Mouse (Mus musculus) heart, adult 2 months (tissue): ENCODE results near the gene Foxp1. TPM values are rescaled to one million over a fixed set of nuclear protein-coding genes. Genes with fewer than 3 reads are reported as not detected.

Experiments
- DNase-seq, 2 experiments: peaks; one replicate each; pipeline ENCODE4 v3.0.0; 2021
- H3K27ac ChIP-seq: fragments of 200-600 bp; 2 replicates; pipeline ENCODE4 v1.8.1; 2022
- H3K27me3 ChIP-seq: fragments of 200-500 bp; 2 replicates; pipeline ENCODE4 v1.6.1; 2012; ENCODE audit warnings: mild to moderate bottlenecking, low read length, inconsistent platforms, mixed read lengths; ENCODE audit not compliant: control insufficient read depth, insufficient read depth
- H3K36me3 ChIP-seq: fragments of 200-500 bp; 2 replicates; pipeline ENCODE4 v1.6.1; 2012; ENCODE audit warnings: low read length, inconsistent platforms; ENCODE audit not compliant: control insufficient read depth, insufficient read depth
- H3K4me1 ChIP-seq: fragments of 200-500 bp; 2 replicates; pipeline ENCODE4 v1.6.1; 2011; ENCODE audit warnings: low read length; ENCODE audit not compliant: control insufficient read depth, insufficient read depth
- H3K4me3 ChIP-seq: fragments of 200-600 bp; 2 replicates; pipeline ENCODE4 v1.8.1; 2022
- H3K79me2 ChIP-seq: fragments of 200-500 bp; replicated peaks from 2 replicates; pipeline ENCODE4 v1.6.1; 2012; ENCODE audit warnings: mild to moderate bottlenecking, inconsistent platforms, low read length, moderate library complexity, mixed read lengths; ENCODE audit not compliant: control insufficient read depth, insufficient read depth
- H3K9ac ChIP-seq: fragments of 200-500 bp; 2 replicates; pipeline ENCODE4 v1.6.1; 2012; ENCODE audit warnings: low read depth, mild to moderate bottlenecking, control low read depth, inconsistent platforms, low read length, mixed read lengths
- CTCF ChIP-seq: fragments of 200-600 bp; IDR thresholded peaks from 2 replicates; pipeline ENCODE4 v1.8.1; 2022; ENCODE audit warnings: antibody characterized with exemption, mild to moderate bottlenecking, moderate library complexity
- EP300 ChIP-seq: fragments of 200-500 bp; IDR thresholded peaks from 2 replicates; pipeline ENCODE4 v1.6.1; 2011; ENCODE audit warnings: low read depth, low read length, control low read depth; ENCODE audit not compliant: insufficient read depth
- POLR2A ChIP-seq: fragments of 200-500 bp; IDR thresholded peaks from 2 replicates; pipeline ENCODE4 v1.6.1; 2011; ENCODE audit warnings: mild to moderate bottlenecking, low read depth, low read length, control low read depth; ENCODE audit not compliant: insufficient read depth
- WGBS: fragments of 180-500 bp; shearing (Covaris S2); methylation state at CpG from one replicate; pipeline ENCODE4 v1.1.7; 2018; 5-methylcytosine and 5-hydroxymethylcytosine counted together
- intact Hi-C: fragments of 180-260 bp; cut with DNase I; formaldehyde crosslinking; loops from one replicate; pipeline ENCODE4 v1.15.1; 2025
- long read RNA-seq: library from polyadenylated mRNA; stranded (forward); transcript quantifications from one replicate; pipeline ENCODE4 v2.0.0, GENCODE M21; 2021
- polyA plus RNA-seq: library from polyadenylated mRNA; depleted of rRNA; stranded (reverse); fragments of >200 nt; gene quantifications from 2 replicates; pipeline ENCODE4 v1.2.3, GENCODE M21; 2012; rRNA removed
- total RNA-seq, 2 experiments: library from RNA; stranded (reverse); gene quantifications; 2 replicates each; pipeline ENCODE4 v1.2.3; 2021

Foxp1 gene
- total RNA-seq, result 10 to 100 TPM; 26.4 to 31.6 TPM
- polyA plus RNA-seq, result 22.9 and 29.1 TPM in 2 replicates
- long read RNA-seq, partial matches to known transcripts, result 0 of 5 reads
- long read RNA-seq, other reads (novel, unspliced or antisense), result 3 of 5 reads

DNA sequence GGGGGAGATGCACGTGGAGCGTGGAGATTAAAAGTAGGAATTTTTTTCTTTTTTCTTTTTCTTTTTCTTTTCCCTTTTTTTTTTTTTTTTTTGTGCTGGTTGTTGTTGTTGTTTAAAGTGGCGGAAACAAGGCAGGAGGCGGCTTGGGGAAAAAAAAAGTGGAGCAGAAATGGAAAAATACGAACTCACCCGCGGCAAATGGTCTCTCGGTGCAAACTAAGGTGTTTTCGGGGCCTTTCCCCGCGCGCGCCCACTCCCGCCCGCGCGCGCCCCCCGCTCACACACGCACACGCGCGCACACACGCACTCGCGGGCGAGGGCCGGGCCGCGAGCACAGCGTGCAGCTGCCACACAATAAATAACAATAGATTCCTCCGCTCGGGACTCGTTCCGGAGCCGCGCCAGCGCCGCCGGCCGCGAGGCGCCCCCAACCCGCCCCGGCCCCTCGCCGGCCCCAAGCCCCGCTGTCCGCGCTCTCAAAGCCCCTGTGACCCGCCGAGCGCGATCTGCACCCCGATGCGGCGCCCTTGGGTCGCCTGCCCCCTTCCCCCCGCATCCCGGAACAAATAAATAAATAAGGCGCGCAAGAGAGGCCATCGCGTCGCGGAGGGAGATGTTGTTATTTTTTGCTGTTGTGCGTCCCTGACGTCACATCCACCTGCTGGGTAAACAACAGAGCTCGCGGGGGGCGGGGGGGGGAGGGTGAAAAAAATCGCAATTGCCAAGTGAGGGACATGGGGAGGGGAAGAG lies at the start of gene Foxp1:
TSS of gene Foxp1 (minus strand) at position 363 of the 750 bp plus-strand sequence.
- Histone ChIP-seq H3K79me2 (no peaks in the 10 kb centered on the region), H3K9ac (peak within 1 kb of the TSS; percentile 81), H3K4me1 (no peaks in the 10 kb centered on the region), H3K36me3 (no peaks in the 10 kb centered on the region), H3K27ac (peak within 1 kb of the TSS; percentile 99), H3K27me3 (no peaks in the 10 kb centered on the region), H3K4me3 (peak within 1 kb of the TSS; percentile 85)
- 1% methylated on average over 72 of the region's 72 CpGs for WGBS
- intact Hi-C loops, result loop anchor here (5.0 to 10.0 kb wide), 9 partner anchors 35 to 998 kb away; partner anchors contain the start of gene Rybp
- TF ChIP-seq CTCF, result no peak
- peak; percentile 40; the same call in 1 of the 2 replicates for TF ChIP-seq POLR2A
- peak; percentile 87 to 88 for DNase-seq

DNA sequence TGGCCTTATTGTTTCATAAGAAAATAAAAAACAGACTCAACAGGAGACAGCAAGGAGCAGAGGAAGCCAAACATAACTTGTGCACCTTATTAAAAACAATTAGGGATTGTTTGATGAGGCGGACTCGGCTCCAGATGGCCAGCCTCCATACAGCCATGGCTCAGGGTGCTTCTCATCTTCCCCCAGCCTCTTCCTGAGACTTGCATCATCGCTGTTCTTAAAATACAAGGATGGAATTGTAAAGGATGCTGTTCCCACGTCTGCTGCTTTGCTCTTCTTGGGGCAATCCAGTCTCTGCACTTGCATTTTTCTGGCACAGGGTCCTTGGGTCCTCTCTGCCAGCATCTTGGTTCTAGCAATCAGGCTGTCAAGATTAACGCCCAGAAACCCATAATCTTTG lies 49.5 kb upstream of the Foxp1 start:
- Histone ChIP-seq H3K79me2 (no peaks in the 10 kb centered on the region), H3K27me3 (no peaks in the 10 kb centered on the region), H3K27ac (no peak overlapping the region), H3K9ac (no peak overlapping the region), H3K4me3 (no peak overlapping the region), H3K4me1 (no peaks in the 10 kb centered on the region), H3K36me3 (no peaks in the 10 kb centered on the region)
- TF ChIP-seq POLR2A (no peak), EP300 (no peak)
- no peak for DNase-seq
- 72% methylated on average over 5 of the region's 5 CpGs for WGBS
- intact Hi-C loops, result no loop called here

DNA sequence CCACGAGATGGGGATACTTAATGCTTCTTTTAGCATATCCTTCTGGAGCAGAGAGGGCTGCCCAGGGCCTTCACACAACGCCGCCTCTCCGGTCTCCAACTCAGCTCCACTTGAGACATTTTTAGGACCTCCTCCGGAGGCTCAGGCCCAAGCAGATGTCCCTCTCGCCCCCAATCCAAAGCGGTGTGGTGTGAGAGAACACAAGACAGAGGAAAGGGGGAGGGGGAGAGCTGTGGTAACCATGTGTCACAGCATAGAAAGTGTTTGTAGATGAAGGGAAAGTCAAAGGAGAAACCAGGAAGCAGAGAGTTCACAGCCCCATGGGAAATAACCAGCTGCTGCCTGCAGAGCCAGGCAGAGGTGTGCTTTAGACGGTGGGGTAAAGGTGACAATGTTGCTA lies 44.4 kb upstream of the Foxp1 start:
- no peaks in the 10 kb centered on the region for H3K27me3 ChIP-seq
- H3K9ac ChIP-seq, result no peak overlapping the region
- intact Hi-C loops, result no loop called here
- TF ChIP-seq CTCF, result no peak
- no peak for TF ChIP-seq EP300
- no peak for TF ChIP-seq POLR2A
- 68% methylated on average over 8 of the region's 8 CpGs for WGBS
- H3K36me3 ChIP-seq, result no peaks in the 10 kb centered on the region
- no peaks in the 10 kb centered on the region for H3K79me2 ChIP-seq
- no peak overlapping the region for H3K4me3 ChIP-seq
- DNase-seq, result no peak
- H3K27ac ChIP-seq, result no peak overlapping the region
- H3K4me1 ChIP-seq, result no peaks in the 10 kb centered on the region

DNA sequence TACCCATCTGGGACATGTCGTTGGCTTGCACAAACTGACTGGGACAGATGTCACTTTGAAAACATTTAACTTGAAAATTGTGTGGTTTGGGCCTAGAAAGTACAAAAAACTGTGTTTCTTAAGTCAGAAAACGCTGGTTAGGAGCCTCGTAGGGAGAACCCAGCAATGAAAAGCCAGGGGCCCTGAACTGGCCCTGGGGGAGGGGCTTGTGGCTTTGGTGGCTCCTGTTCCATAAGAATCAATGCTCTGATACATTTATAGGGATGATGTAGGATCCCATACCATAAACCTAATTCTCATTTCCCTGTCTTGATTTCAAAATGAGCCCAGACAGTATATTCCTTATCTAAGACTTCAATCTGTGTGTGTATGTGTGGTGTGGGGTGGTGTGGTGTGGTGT lies 42.2 kb upstream of the Foxp1 start:
- H3K36me3 ChIP-seq, result no peaks in the 10 kb centered on the region
- no peak overlapping the region for H3K4me3 ChIP-seq
- no peaks in the 10 kb centered on the region for H3K27me3 ChIP-seq
- no peaks in the 10 kb centered on the region for H3K79me2 ChIP-seq
- no peak overlapping the region for H3K27ac ChIP-seq
- WGBS, result 78% methylated on average over 3 of the region's 3 CpGs
- no peak for DNase-seq
- H3K9ac ChIP-seq, result no peak overlapping the region
- TF ChIP-seq EP300 (no peak), POLR2A (no peak)
- intact Hi-C loops, result no loop called here
- H3K4me1 ChIP-seq, result no peaks in the 10 kb centered on the region

DNA sequence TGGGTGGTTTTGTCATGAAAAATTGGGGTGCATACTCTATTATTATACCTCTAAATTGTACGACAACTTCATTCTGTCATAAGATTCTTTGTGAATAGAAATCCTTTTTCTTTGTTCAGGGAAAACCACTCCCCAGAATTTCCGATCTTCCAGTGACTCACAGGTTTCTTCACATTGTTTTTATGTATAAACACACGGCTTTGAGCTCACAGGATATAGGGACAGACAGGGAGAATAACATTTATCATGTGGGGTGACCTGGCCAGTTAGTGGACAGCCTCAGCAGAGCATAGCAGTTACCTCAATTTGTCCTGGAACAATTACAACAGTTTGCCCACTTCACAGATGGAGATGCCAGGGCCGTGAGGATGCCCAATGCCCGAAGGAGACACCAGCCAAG lies 34.4 kb upstream of the Foxp1 start:
- TF ChIP-seq CTCF (no peak), POLR2A (no peak), EP300 (no peak)
- H3K4me3 ChIP-seq, result no peak overlapping the region
- no peak overlapping the region for H3K9ac ChIP-seq
- no peaks in the 10 kb centered on the region for H3K36me3 ChIP-seq
- H3K4me1 ChIP-seq, result no peaks in the 10 kb centered on the region
- no peak overlapping the region for H3K27ac ChIP-seq
- no peak for DNase-seq
- no peaks in the 10 kb centered on the region for H3K27me3 ChIP-seq
- intact Hi-C loops, result no loop called here
- H3K79me2 ChIP-seq, result no peaks in the 10 kb centered on the region
- 73% methylated on average over 5 of the region's 5 CpGs for WGBS

DNA sequence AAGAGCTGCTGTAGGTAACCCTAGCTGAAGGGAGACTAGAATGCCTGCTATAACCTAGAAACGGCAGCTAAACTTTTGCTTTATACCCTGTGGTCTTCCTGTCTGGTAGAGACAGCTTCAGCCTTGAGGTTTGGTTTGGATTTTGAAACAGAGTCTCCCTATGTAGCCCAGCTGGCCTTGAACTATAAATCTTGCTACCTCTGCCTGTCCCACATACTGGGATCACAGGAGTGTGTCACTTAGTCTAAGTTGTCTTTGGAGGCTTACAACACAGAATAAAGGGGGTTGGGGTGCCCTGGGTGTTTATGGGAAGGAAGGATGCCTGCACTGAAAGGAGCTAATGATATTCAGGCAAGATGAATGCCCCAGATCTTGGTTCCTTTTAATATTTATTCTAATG lies 30.3 kb upstream of the Foxp1 start:
- intact Hi-C loops, result no loop called here
- 76% methylated on average over 1 of the region's 1 CpGs for WGBS
- Histone ChIP-seq H3K9ac (no peak overlapping the region), H3K36me3 (no peaks in the 10 kb centered on the region), H3K79me2 (no peaks in the 10 kb centered on the region), H3K4me1 (no peaks in the 10 kb centered on the region), H3K27ac (no peak overlapping the region), H3K27me3 (no peaks in the 10 kb centered on the region), H3K4me3 (no peak overlapping the region)
- no peak for DNase-seq
- TF ChIP-seq POLR2A, result no peak
- no peak for TF ChIP-seq EP300
- TF ChIP-seq CTCF, result no peak
